Mouse (Mus musculus): ENCODE data around the gene Hist2h2aa1. TPM values are rescaled to one million over a fixed set of nuclear protein-coding genes. Genes with fewer than 3 reads are reported as not detected.
"Not testable (repeated sequence)": the region's sequence is repeated elsewhere in the genome, so short reads cannot be mapped to it uniquely, and the experiment has no call there.

Gene Hist2h2aa1
- total RNA-seq, 2 experiments from 2014 or later = 13.0 to 17.3 TPM

GRCm38 (mm10) chr3:96268051-96268775 is 22.9 kb downstream of the Hist2h2aa1 start, which contains the start of gene Hist2h3b:
Gene Hist2h3b (plus strand): TSS chr3:96268654.
- intact Hi-C loops (cut with DNase I) = no loop called here
- DNase-seq = peak; percentile 74 to 83

- intact Hi-C loops (cut with DNase I) = not testable (repeated sequence)
These were observed 23.6 kb downstream of the Hist2h2aa1 start for GRCm38 (mm10) chr3:96268776-96269378.

GRCm38 (mm10) chr3:96269511-96270474 is 24.5 kb downstream of the Hist2h2aa1 start, which contains the start of gene Hist2h2bb:
Gene Hist2h2bb (plus strand): TSS chr3:96269752.
- intact Hi-C loops (cut with DNase I) = no loop called here
- peak; percentile 84 to 85 for DNase-seq

More at GRCm38 (mm10) chr3:96268776-96269378, 23.6 kb downstream of the Hist2h2aa1 start:
- DNase-seq = peak in 1 of 2 experiments; percentile 33

GRCm38 (mm10) chr3:96273591-96274465 is 28.5 kb downstream of the Hist2h2aa1 start:
- no peak for DNase-seq
- intact Hi-C loops (cut with DNase I) = no loop called here

- DNase-seq = peak in 1 of 2 experiments; percentile 39
- intact Hi-C loops (cut with DNase I) = loop anchor here (5.0 kb wide), 2 partner anchors 165 to 225 kb away; no protein-coding TSS in a partner anchor
These were observed 32.1 kb downstream of the Hist2h2aa1 start for GRCm38 (mm10) chr3:96277428-96277799.

- intact Hi-C loops (cut with DNase I) = loop anchor here (5.0 kb wide), 2 partner anchors 164 to 224 kb away; no protein-coding TSS in a partner anchor
These were observed 32.7 kb downstream of the Hist2h2aa1 start for GRCm38 (mm10) chr3:96277800-96278624.

GRCm38 (mm10) chr3:96280660-96281059 is 35.4 kb downstream of the Hist2h2aa1 start:
- intact Hi-C loops (cut with DNase I) = no loop called here
- no peak for DNase-seq

More at GRCm38 (mm10) chr3:96277800-96278624, 32.7 kb downstream of the Hist2h2aa1 start:
- peak; percentile 91 to 95 for DNase-seq

GRCm38 (mm10) chr3:96284457-96284856 is 39.2 kb downstream of the Hist2h2aa1 start:
- peak in 1 of 2 experiments; percentile 21 for DNase-seq
- intact Hi-C loops (cut with DNase I) = no loop called here

GRCm38 (mm10) chr3:96287334-96287733 is 42.0 kb downstream of the Hist2h2aa1 start:
- DNase-seq = peak in 1 of 2 experiments; percentile 15
- intact Hi-C loops (cut with DNase I) = not testable (repeated sequence)

- intact Hi-C loops (cut with DNase I) = no loop called here
- no peak for DNase-seq
These were observed 43.9 kb downstream of the Hist2h2aa1 start for GRCm38 (mm10) chr3:96289201-96289600.

- intact Hi-C loops (cut with DNase I); DNase-seq: not testable (repeated sequence)
These were observed 45.4 kb downstream of the Hist2h2aa1 start for GRCm38 (mm10) chr3:96290727-96291126.

- intact Hi-C loops (cut with DNase I) = no loop called here
- no peak for DNase-seq
These were observed 47.3 kb downstream of the Hist2h2aa1 start for GRCm38 (mm10) chr3:96292641-96293040.

GRCm38 (mm10) chr3:96293368-96293767 is 48.1 kb downstream of the Hist2h2aa1 start:
- DNase-seq = no peak

GRCm38 (mm10) chr3:96293787-96294186 is 48.5 kb downstream of the Hist2h2aa1 start, which contains the start of gene Fcgr1:
Gene Fcgr1 (minus strand): TSS chr3:96293969.
- intact Hi-C loops (cut with DNase I) = no loop called here
- DNase-seq = no peak

More at GRCm38 (mm10) chr3:96293368-96293767, 48.1 kb downstream of the Hist2h2aa1 start:
- intact Hi-C loops (cut with DNase I) = no loop called here
